Mouse (Mus musculus): ENCODE data around the gene Abcc6.

- TF ChIP-seq CTCF (IDR thresholded peaks at IDR 0.05; ENCODE audit: low read depth) (no peak), EP300 (IDR thresholded peaks at IDR 0.05; ENCODE audit: low read depth) (no peak)
These were observed 10.5 kb downstream of the Abcc6 start for GRCm38 (mm10) chr7:46019594-46019993.
